Mouse (Mus musculus): ENCODE data around the gene Jazf1. TPM values are rescaled to one million over a fixed set of nuclear protein-coding genes. Genes with fewer than 3 reads are reported as not detected.

Gene Jazf1
- polyA plus RNA-seq, 1 experiment from 2014 or later, result 9.3 TPM

- Histone ChIP-seq H3K27ac (ENCODE audit: low read length) (no peak overlapping the region), H3K4me3 (ENCODE audit: low read depth, low read length) (no peak overlapping the region), H3K36me3 (ENCODE audit: control insufficient read depth, insufficient read depth, low read length) (no peaks in the 10 kb centered on the region), H3K9me3 (ENCODE audit: control insufficient read depth, low read depth, low read length) (no peaks in the 10 kb centered on the region), H3K4me2 (replicated peaks; ENCODE audit: low read depth, low read length) (no peak overlapping the region), H3K4me1 (ENCODE audit: control insufficient read depth, insufficient read depth, low read length) (no peaks in the 10 kb centered on the region), H3K27me3 (ENCODE audit: control insufficient read depth, insufficient read depth, low read length) (no peaks in the 10 kb centered on the region), H3K9ac (replicated peaks; ENCODE audit: low read depth, low read length) (no peak overlapping the region)
- 67% methylated on average over 5 of the region's 5 CpGs for WGBS
- no peak for ATAC-seq (ENCODE audit: insufficient number of reproducible peaks, insufficient read depth, low FRiP score, low read depth)
Observed at GRCm38 (mm10) chr6:52825535-52825934, 242.9 kb downstream of the Jazf1 start.

- Histone ChIP-seq H3K27me3 (ENCODE audit: control insufficient read depth, insufficient read depth, low read length) (no peaks in the 10 kb centered on the region), H3K27ac (ENCODE audit: low read length) (no peak overlapping the region), H3K36me3 (ENCODE audit: control insufficient read depth, insufficient read depth, low read length) (no peaks in the 10 kb centered on the region), H3K4me1 (ENCODE audit: control insufficient read depth, insufficient read depth, low read length) (no peaks in the 10 kb centered on the region), H3K9ac (replicated peaks; ENCODE audit: low read depth, low read length) (no peak overlapping the region), H3K4me3 (ENCODE audit: low read depth, low read length) (no peak overlapping the region), H3K4me2 (replicated peaks; ENCODE audit: low read depth, low read length) (no peak overlapping the region), H3K9me3 (ENCODE audit: control insufficient read depth, low read depth, low read length) (no peaks in the 10 kb centered on the region)
- WGBS, result 81% methylated on average over 3 of the region's 3 CpGs
- ATAC-seq (ENCODE audit: insufficient number of reproducible peaks, insufficient read depth, low FRiP score, low read depth), result no peak
Observed at GRCm38 (mm10) chr6:52824977-52825482, 243.4 kb downstream of the Jazf1 start.

GRCm38 (mm10) chr6:52823064-52823463 is 245.4 kb downstream of the Jazf1 start:
- H3K4me2 ChIP-seq (replicated peaks; ENCODE audit: low read depth, low read length), result no peak overlapping the region
- no peak overlapping the region for H3K4me3 ChIP-seq (ENCODE audit: low read depth, low read length)
- no peak overlapping the region for H3K9ac ChIP-seq (replicated peaks; ENCODE audit: low read depth, low read length)
- no peak overlapping the region for H3K27ac ChIP-seq (ENCODE audit: low read length)
- H3K4me1 ChIP-seq (ENCODE audit: control insufficient read depth, insufficient read depth, low read length), result no peaks in the 10 kb centered on the region
- no peaks in the 10 kb centered on the region for H3K27me3 ChIP-seq (ENCODE audit: control insufficient read depth, insufficient read depth, low read length)
- ATAC-seq (ENCODE audit: insufficient number of reproducible peaks, insufficient read depth, low FRiP score, low read depth), result no peak
- 69% methylated on average over 7 of the region's 7 CpGs for WGBS
- no peaks in the 10 kb centered on the region for H3K36me3 ChIP-seq (ENCODE audit: control insufficient read depth, insufficient read depth, low read length)
- no peaks in the 10 kb centered on the region for H3K9me3 ChIP-seq (ENCODE audit: control insufficient read depth, low read depth, low read length)

GRCm38 (mm10) chr6:52822625-52823024 is 245.8 kb downstream of the Jazf1 start:
- WGBS, result 80% methylated on average over 2 of the region's 2 CpGs
- Histone ChIP-seq H3K4me1 (ENCODE audit: control insufficient read depth, insufficient read depth, low read length) (no peaks in the 10 kb centered on the region), H3K36me3 (ENCODE audit: control insufficient read depth, insufficient read depth, low read length) (no peaks in the 10 kb centered on the region), H3K9me3 (ENCODE audit: control insufficient read depth, low read depth, low read length) (no peaks in the 10 kb centered on the region), H3K4me2 (replicated peaks; ENCODE audit: low read depth, low read length) (no peak overlapping the region), H3K4me3 (ENCODE audit: low read depth, low read length) (no peak overlapping the region), H3K27ac (ENCODE audit: low read length) (no peak overlapping the region), H3K9ac (replicated peaks; ENCODE audit: low read depth, low read length) (no peak overlapping the region), H3K27me3 (ENCODE audit: control insufficient read depth, insufficient read depth, low read length) (no peaks in the 10 kb centered on the region)
- ATAC-seq (ENCODE audit: insufficient number of reproducible peaks, insufficient read depth, low FRiP score, low read depth), result no peak

- no peak overlapping the region for H3K4me3 ChIP-seq (ENCODE audit: low read depth, low read length)
- H3K9ac ChIP-seq (replicated peaks; ENCODE audit: low read depth, low read length), result no peak overlapping the region
- H3K27ac ChIP-seq (ENCODE audit: low read length), result no peak overlapping the region
- no peak for ATAC-seq (ENCODE audit: insufficient number of reproducible peaks, insufficient read depth, low FRiP score, low read depth)
- 74% methylated on average over 8 of the region's 8 CpGs for WGBS
- no peaks in the 10 kb centered on the region for H3K4me1 ChIP-seq (ENCODE audit: control insufficient read depth, insufficient read depth, low read length)
- no peaks in the 10 kb centered on the region for H3K27me3 ChIP-seq (ENCODE audit: control insufficient read depth, insufficient read depth, low read length)
- no peak overlapping the region for H3K4me2 ChIP-seq (replicated peaks; ENCODE audit: low read depth, low read length)
- H3K9me3 ChIP-seq (ENCODE audit: control insufficient read depth, low read depth, low read length), result no peaks in the 10 kb centered on the region
- H3K36me3 ChIP-seq (ENCODE audit: control insufficient read depth, insufficient read depth, low read length), result no peaks in the 10 kb centered on the region
Observed at GRCm38 (mm10) chr6:52819353-52819752, 249.1 kb downstream of the Jazf1 start.

GRCm38 (mm10) chr6:52818041-52818440 is 250.4 kb downstream of the Jazf1 start:
- 83% methylated on average over 4 of the region's 4 CpGs for WGBS
- no peak for ATAC-seq (ENCODE audit: insufficient number of reproducible peaks, insufficient read depth, low FRiP score, low read depth)
- H3K9me3 ChIP-seq (ENCODE audit: control insufficient read depth, low read depth, low read length), result no peaks in the 10 kb centered on the region
- no peaks in the 10 kb centered on the region for H3K27me3 ChIP-seq (ENCODE audit: control insufficient read depth, insufficient read depth, low read length)
- no peak overlapping the region for H3K9ac ChIP-seq (replicated peaks; ENCODE audit: low read depth, low read length)
- no peaks in the 10 kb centered on the region for H3K36me3 ChIP-seq (ENCODE audit: control insufficient read depth, insufficient read depth, low read length)
- H3K4me2 ChIP-seq (replicated peaks; ENCODE audit: low read depth, low read length), result no peak overlapping the region
- H3K4me3 ChIP-seq (ENCODE audit: low read depth, low read length), result no peak overlapping the region
- H3K4me1 ChIP-seq (ENCODE audit: control insufficient read depth, insufficient read depth, low read length), result no peaks in the 10 kb centered on the region
- H3K27ac ChIP-seq (ENCODE audit: low read length), result no peak overlapping the region

GRCm38 (mm10) chr6:52817203-52817874 is 251.1 kb downstream of the Jazf1 start:
- Histone ChIP-seq H3K4me3 (ENCODE audit: low read depth, low read length) (no peak overlapping the region), H3K9ac (replicated peaks; ENCODE audit: low read depth, low read length) (no peak overlapping the region), H3K4me1 (ENCODE audit: control insufficient read depth, insufficient read depth, low read length) (no peaks in the 10 kb centered on the region), H3K27me3 (ENCODE audit: control insufficient read depth, insufficient read depth, low read length) (no peaks in the 10 kb centered on the region), H3K9me3 (ENCODE audit: control insufficient read depth, low read depth, low read length) (no peaks in the 10 kb centered on the region), H3K4me2 (replicated peaks; ENCODE audit: low read depth, low read length) (no peak overlapping the region), H3K36me3 (ENCODE audit: control insufficient read depth, insufficient read depth, low read length) (no peaks in the 10 kb centered on the region), H3K27ac (ENCODE audit: low read length) (no peak overlapping the region)
- 80% methylated on average over 10 of the region's 10 CpGs for WGBS
- no peak for ATAC-seq (ENCODE audit: insufficient number of reproducible peaks, insufficient read depth, low FRiP score, low read depth)

- Histone ChIP-seq H3K4me3 (ENCODE audit: low read depth, low read length) (no peak overlapping the region), H3K9ac (replicated peaks; ENCODE audit: low read depth, low read length) (no peak overlapping the region), H3K4me2 (replicated peaks; ENCODE audit: low read depth, low read length) (no peak overlapping the region), H3K4me1 (ENCODE audit: control insufficient read depth, insufficient read depth, low read length) (no peaks in the 10 kb centered on the region), H3K9me3 (ENCODE audit: control insufficient read depth, low read depth, low read length) (no peaks in the 10 kb centered on the region), H3K27me3 (ENCODE audit: control insufficient read depth, insufficient read depth, low read length) (no peaks in the 10 kb centered on the region), H3K27ac (ENCODE audit: low read length) (no peak overlapping the region), H3K36me3 (ENCODE audit: control insufficient read depth, insufficient read depth, low read length) (no peaks in the 10 kb centered on the region)
- no peak for ATAC-seq (ENCODE audit: insufficient number of reproducible peaks, insufficient read depth, low FRiP score, low read depth)
- 70% methylated on average over 3 of the region's 3 CpGs for WGBS
Observed at GRCm38 (mm10) chr6:52805237-52805856, 263.1 kb downstream of the Jazf1 start.
